Mouse (Mus musculus) MEL (cell line): Measurements from ENCODE around the gene 1600014C10Rik.

Experiments
- CTCF ChIP-seq, 3 experiments: IDR thresholded peaks in 2 of 3; conservative IDR thresholded peaks in 1 of 3; 2 replicates each; pipeline ENCODE4 v1.5.1; 2011 to 2012; ENCODE audit warnings: low read length in 3 of 3, low read depth in 2 of 3, mild to moderate bottlenecking in 2 of 3, improper control_type of control experiment in 1 of 3, inconsistent platforms in 1 of 3, mixed read lengths in 1 of 3, moderate library complexity in 1 of 3; ENCODE audit not compliant: control insufficient read depth in 1 of 3, insufficient read depth in 1 of 3, poor library complexity in 1 of 3, severe bottlenecking in 1 of 3
- EP300 ChIP-seq, 2 experiments: IDR thresholded peaks; 2 replicates each; pipeline ENCODE4 v1.6.1; 2011; ENCODE audit warnings: improper control_type of control experiment in 2 of 2, low read length in 2 of 2, low read depth in 1 of 2, mild to moderate bottlenecking in 1 of 2
- POLR2A ChIP-seq, 2 experiments: IDR thresholded peaks; 2 replicates each; pipeline ENCODE4 v1.6.1; 2011 to 2012; ENCODE audit warnings: low read length in 2 of 2, mild to moderate bottlenecking in 2 of 2, control low read depth in 1 of 2, improper control_type of control experiment in 1 of 2, low read depth in 1 of 2, moderate library complexity in 1 of 2; ENCODE audit not compliant: control insufficient read depth in 1 of 2, insufficient read depth in 1 of 2, poor library complexity in 1 of 2
- POLR2AphosphoS2 ChIP-seq: IDR thresholded peaks from 2 replicates; pipeline ENCODE4 v1.6.1; 2011; ENCODE audit warnings: low read length, improper control_type of control experiment
- USF2 ChIP-seq, 2 experiments: IDR thresholded peaks; 2 replicates each; pipeline ENCODE4 v1.6.1; 2011 to 2012; ENCODE audit warnings: improper control_type of control experiment in 2 of 2, low read length in 2 of 2, borderline replicate concordance in 1 of 2, inconsistent platforms in 1 of 2, low read depth in 1 of 2, mild to moderate bottlenecking in 1 of 2; ENCODE audit not compliant: insufficient read depth in 1 of 2
- ZNF384 ChIP-seq: IDR thresholded peaks from 2 replicates; pipeline ENCODE4 v1.6.1; 2012; ENCODE audit warnings: low read depth, mild to moderate bottlenecking, inconsistent platforms, low read length, improper control_type of control experiment

DNA sequence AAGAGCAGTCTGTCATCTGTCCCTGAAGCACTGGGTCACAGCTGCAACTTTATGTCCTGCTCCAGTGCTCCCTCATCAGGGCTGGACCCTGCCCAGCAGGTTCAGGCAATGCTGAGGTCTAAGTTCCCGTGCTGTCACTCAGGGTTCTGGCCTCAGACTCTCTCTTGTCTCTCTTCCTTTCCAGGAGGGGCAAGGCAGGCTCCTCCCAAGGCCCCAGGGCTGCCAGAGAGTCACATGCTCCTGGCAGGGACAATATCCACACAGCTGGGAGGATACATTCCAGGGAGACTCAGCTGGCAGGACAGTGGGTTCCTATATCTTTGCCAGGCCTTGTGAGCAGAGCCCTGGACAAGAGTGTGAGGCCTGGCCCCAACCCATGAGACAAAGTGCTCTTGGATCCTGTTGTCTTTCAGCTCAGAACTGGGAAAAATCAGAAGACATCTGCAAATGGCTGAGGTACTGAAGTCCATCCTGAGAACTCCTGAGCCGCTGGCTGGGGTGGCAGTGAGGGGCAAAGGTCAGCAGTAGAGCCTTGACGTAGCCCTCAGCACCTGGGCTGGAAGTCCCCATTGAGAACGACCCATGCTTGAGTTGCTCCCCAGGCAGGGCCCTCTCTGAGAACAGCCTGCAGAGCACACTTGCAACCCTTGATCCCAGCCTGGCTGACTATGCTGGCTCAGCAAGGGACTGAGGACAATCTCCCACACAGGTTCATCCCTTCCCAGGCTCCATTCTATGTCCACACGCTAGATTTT, 34.6 kb downstream of the 1600014C10Rik start:
- no peak for TF ChIP-seq CTCF (IDR thresholded peaks at IDR 0.05 in 2 of 3, conservative IDR thresholded peaks at IDR 0.05 in 1 of 3; ENCODE audit: control insufficient read depth in 1 of 3, insufficient read depth in 1 of 3, low read depth in 2 of 3, low read length in 3 of 3, poor library complexity in 1 of 3, severe bottlenecking in 1 of 3)
- TF ChIP-seq POLR2A (IDR thresholded peaks at IDR 0.05; ENCODE audit: control insufficient read depth in 1 of 2, insufficient read depth in 1 of 2, low read depth in 1 of 2, low read length in 2 of 2, poor library complexity in 1 of 2): no peak
- TF ChIP-seq POLR2AphosphoS2: no peak
- no peak for TF ChIP-seq ZNF384
- TF ChIP-seq EP300 (IDR thresholded peaks at IDR 0.05; ENCODE audit: low read depth in 1 of 2, low read length in 2 of 2): no peak
- no peak for TF ChIP-seq USF2 (IDR thresholded peaks at IDR 0.05; ENCODE audit: borderline replicate concordance in 1 of 2, insufficient read depth in 1 of 2, low read depth in 1 of 2, low read length in 2 of 2)
